Mouse (Mus musculus) liver, adult 2 months (tissue): Measurements from ENCODE around the gene Bin2.

Experiments
- CTCF ChIP-seq: fragments of 200-500 bp; IDR thresholded peaks from 2 replicates; pipeline ENCODE4 v1.5.1; 2011; ENCODE audit warnings: low read depth, low read length, control low read depth
- POLR2A ChIP-seq: fragments of 200-500 bp; IDR thresholded peaks from 2 replicates; pipeline ENCODE4 v1.6.1; 2011; ENCODE audit warnings: low read length, control low read depth; ENCODE audit not compliant: insufficient read depth; ENCODE audit errors: extremely low read depth

DNA sequence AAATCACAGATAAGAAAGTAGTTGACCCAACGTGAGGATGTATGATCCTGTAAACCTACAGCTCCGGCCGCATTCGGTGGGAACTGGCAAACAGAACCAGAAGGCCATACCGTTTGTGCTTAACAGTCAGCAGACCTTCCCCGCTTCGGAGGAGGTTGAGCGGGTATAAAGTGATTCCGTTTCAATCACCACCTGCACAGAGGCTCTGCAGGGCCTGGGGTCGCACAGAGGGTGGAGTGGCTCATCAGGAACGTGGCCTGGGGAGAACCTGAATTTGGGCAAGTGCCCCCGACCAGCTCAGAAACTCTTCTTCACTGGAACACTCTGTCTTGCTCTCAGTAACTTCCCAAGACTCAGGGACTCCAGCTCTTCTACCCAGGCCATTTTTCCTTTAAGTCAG is 2.5 kb downstream of the Bin2 start:
- no peak for TF ChIP-seq POLR2A
- TF ChIP-seq CTCF: no peak
